Mouse (Mus musculus) brain, embryonic 14.5 days (tissue): ENCODE data around the gene Lrrc75b.

ENCODE experiments used
- CTCF ChIP-seq: fragments of 200-500 bp; IDR thresholded peaks from 2 replicates; pipeline ENCODE4 v1.5.1; 2012; ENCODE audit warnings: inconsistent platforms, mild to moderate bottlenecking, moderate library complexity, borderline replicate concordance; ENCODE audit not compliant: insufficient read depth, insufficient read length; ENCODE audit errors: extremely low read depth
- POLR2A ChIP-seq: fragments of 200-500 bp; IDR thresholded peaks from 2 replicates; pipeline ENCODE4 v1.6.1; 2012; ENCODE audit warnings: mild to moderate bottlenecking, inconsistent platforms, borderline replicate concordance; ENCODE audit not compliant: poor library complexity, insufficient read depth, insufficient read length, severe bottlenecking; ENCODE audit errors: extremely low read depth

GRCm38 (mm10) chr10:75607253-75607652 is 47.1 kb upstream of the Lrrc75b start:
- no peak for TF ChIP-seq CTCF
- no peak for TF ChIP-seq POLR2A
